14 mouse cellular contexts compared by ENCODE assay signal in genomic region chr10:61905308-61905707, GRCm38 (mm10).
DNase-seq lines count a peak whose midpoint lies in the region; ATAC-seq and TF ChIP-seq lines count a peak whose summit lies in the region.
"Had no signal": no experiment of that assay in that cellular context is flagged by ENCODE, and none has a peak within 500 bp of the region (broad histone marks: within the 10 kb centered on the region; RNA-seq: fewer than 3 reads in every experiment).

No protein-coding gene starts in this region.

- no peak overlapping the region for H3K4me2 ChIP-seq in heart, embryonic 13.5 days
- no peak overlapping the region for H3K4me2 ChIP-seq in kidney, embryonic 14.5 days (replicated peaks; ENCODE audit: low read depth, low read length)
- no peak overlapping the region for H3K4me2 ChIP-seq in lung, postnatal 0 days (replicated peaks; ENCODE audit: low read depth, low read length)
- no peak overlapping the region for H3K4me2 ChIP-seq in liver, embryonic 11.5 days
- H3K4me2 ChIP-seq: forebrain, embryonic 12.5 days; midbrain, embryonic 13.5 days; neural tube, embryonic 13.5 days had no signal

- H3K4me1 ChIP-seq in heart, embryonic 13.5 days, result peaks cover 22% of the 10 kb centered on the region
- H3K4me1 ChIP-seq in E14TG2a.4 (replicated peaks; ENCODE audit: low read depth, low read length), result peaks cover 61% of the 10 kb centered on the region
- peaks cover 10% of the 10 kb centered on the region for H3K4me1 ChIP-seq in kidney, embryonic 14.5 days (ENCODE audit: control insufficient read depth, insufficient read depth, low read length)
- H3K4me1 ChIP-seq in lung, postnatal 0 days (ENCODE audit: insufficient read depth, low read depth, low read length), result peaks cover 4% of the 10 kb centered on the region; the same call in 1 of the 2 replicates
- peaks cover 4% of the 10 kb centered on the region; the same call in 1 of the 2 replicates for H3K4me1 ChIP-seq in liver, embryonic 11.5 days (replicated peaks; ENCODE audit: control insufficient read depth, insufficient read depth, low read length)
- H3K4me1 ChIP-seq: forebrain, embryonic 12.5 days; midbrain, embryonic 13.5 days; neural tube, embryonic 13.5 days had no signal

- DNase-seq in heart, postnatal 25 days (ENCODE audit: low spot score), result no peak
- peak; percentile 85 for DNase-seq in lung, postnatal 0 days (ENCODE audit: low spot score)
- no peak for DNase-seq in liver, embryonic 11.5 days (ENCODE audit: low spot score)
- no peak for DNase-seq in gastrocnemius, adult 18-20 months (ENCODE audit: low spot score)
- no peak for DNase-seq in gastrocnemius, postnatal 10 days
- DNase-seq: right cerebral cortex, postnatal 14 days had no signal

- intact Hi-C loops in heart, postnatal 25 days (cut with DNase I), result no loop called here

- 39% methylated on average over 8 of the region's 8 CpGs for WGBS in heart, embryonic 13.5 days
- WGBS in kidney, embryonic 14.5 days, result 32% methylated on average over 8 of the region's 8 CpGs
- WGBS in lung, postnatal 0 days, result 46% methylated on average over 8 of the region's 8 CpGs
- WGBS in liver, embryonic 11.5 days, result 46% methylated on average over 8 of the region's 8 CpGs

- H3K36me3 ChIP-seq in heart, embryonic 13.5 days, result peaks cover 16% of the 10 kb centered on the region; the same call in 1 of the 2 replicates
- H3K36me3 ChIP-seq in E14TG2a.4 (ENCODE audit: insufficient read depth, low read length), result no peaks in the 10 kb centered on the region
- H3K36me3 ChIP-seq in kidney, embryonic 14.5 days (ENCODE audit: control insufficient read depth, insufficient read depth, low read length), result no peaks in the 10 kb centered on the region
- no peaks in the 10 kb centered on the region for H3K36me3 ChIP-seq in lung, postnatal 0 days (ENCODE audit: insufficient read depth, low read length)
- H3K36me3 ChIP-seq in liver, embryonic 11.5 days (ENCODE audit: control insufficient read depth, insufficient read depth, low read length), result no peaks in the 10 kb centered on the region
- H3K36me3 ChIP-seq: forebrain, embryonic 12.5 days; midbrain, embryonic 13.5 days; neural tube, embryonic 13.5 days had no signal

- H3K9me3 ChIP-seq in heart, embryonic 13.5 days, result peaks cover 6% of the 10 kb centered on the region; the same call in 1 of the 2 replicates
- H3K9me3 ChIP-seq in E14TG2a.4 (ENCODE audit: low read length), result peaks cover 12% of the 10 kb centered on the region
- no peaks in the 10 kb centered on the region for H3K9me3 ChIP-seq in kidney, embryonic 14.5 days (ENCODE audit: control insufficient read depth, low read length)
- H3K9me3 ChIP-seq in lung, postnatal 0 days (ENCODE audit: low read length), result no peaks in the 10 kb centered on the region
- H3K9me3 ChIP-seq in liver, embryonic 11.5 days (ENCODE audit: control insufficient read depth, low read length), result no peaks in the 10 kb centered on the region
- H3K9me3 ChIP-seq: forebrain, embryonic 12.5 days; midbrain, embryonic 13.5 days; neural tube, embryonic 13.5 days had no signal

- no peak for TF ChIP-seq EP300 in lung, postnatal 0 days (IDR thresholded peaks at IDR 0.05)

- ATAC-seq in heart, embryonic 13.5 days (ENCODE audit: extremely low read depth, insufficient number of reproducible peaks, low FRiP score, low TSS enrichment), result no peak
- ATAC-seq in kidney, embryonic 14.5 days (ENCODE audit: low FRiP score, low TSS enrichment), result peak; percentile 45; the same call in 1 of the 2 replicates
- ATAC-seq in lung, postnatal 0 days, result peak; percentile 81
- ATAC-seq in liver, embryonic 11.5 days (replicated peaks; ENCODE audit: low FRiP score), result no peak
- ATAC-seq: midbrain, embryonic 13.5 days had no signal

- H3K27ac ChIP-seq in heart, embryonic 13.5 days (replicated peaks), result peak overlapping the region; percentile 63
- no peak overlapping the region; the same call in 1 of the 2 replicates for H3K27ac ChIP-seq in kidney, embryonic 14.5 days (ENCODE audit: low read depth, low read length)
- peak overlapping the region; percentile 71 for H3K27ac ChIP-seq in lung, postnatal 0 days (ENCODE audit: low read length)
- H3K27ac ChIP-seq in liver, embryonic 11.5 days (ENCODE audit: low read depth, low read length), result no peak overlapping the region
- H3K27ac ChIP-seq: forebrain, embryonic 12.5 days; left cerebral cortex, adult 2 months; liver, embryonic 14.5 days; midbrain, embryonic 13.5 days; neural tube, embryonic 13.5 days had no signal

- TF ChIP-seq CTCF in E14TG2a.4 (conservative IDR thresholded peaks at IDR 0.05; ENCODE audit: low read length), result no peak
- TF ChIP-seq CTCF in lung, postnatal 0 days (IDR thresholded peaks at IDR 0.05), result no peak

- no peaks in the 10 kb centered on the region for H3K27me3 ChIP-seq in heart, embryonic 13.5 days (replicated peaks)
- H3K27me3 ChIP-seq in E14TG2a.4 (ENCODE audit: insufficient read depth, low read length), result peaks cover 28% of the 10 kb centered on the region
- no peaks in the 10 kb centered on the region for H3K27me3 ChIP-seq in kidney, embryonic 14.5 days (ENCODE audit: control insufficient read depth, insufficient read depth, low read length)
- no peaks in the 10 kb centered on the region for H3K27me3 ChIP-seq in lung, postnatal 0 days (replicated peaks; ENCODE audit: insufficient read depth, low read length)
- H3K27me3 ChIP-seq in liver, embryonic 11.5 days (replicated peaks; ENCODE audit: control insufficient read depth, insufficient read depth, low read length), result no peaks in the 10 kb centered on the region
- H3K27me3 ChIP-seq: forebrain, embryonic 12.5 days; midbrain, embryonic 13.5 days; neural tube, embryonic 13.5 days had no signal

- peak overlapping the region; percentile 6; the same call in 1 of the 2 replicates for H3K9ac ChIP-seq in heart, embryonic 13.5 days
- H3K9ac ChIP-seq in kidney, embryonic 14.5 days (ENCODE audit: low read depth, low read length), result no peak overlapping the region
- H3K9ac ChIP-seq in lung, postnatal 0 days (replicated peaks; ENCODE audit: low read depth), result no peak overlapping the region
- no peak overlapping the region for H3K9ac ChIP-seq in liver, embryonic 11.5 days (ENCODE audit: low read depth, low read length)
- H3K9ac ChIP-seq: forebrain, embryonic 12.5 days; liver, embryonic 14.5 days; midbrain, embryonic 13.5 days; neural tube, embryonic 13.5 days had no signal

- no peak overlapping the region for H3K4me3 ChIP-seq in heart, embryonic 13.5 days
- 0 out of 2 replicates have a peak overlapping the region, but pooled peaks have one; percentile 23 for H3K4me3 ChIP-seq in E14TG2a.4 (replicated peaks; ENCODE audit: low read length)
- H3K4me3 ChIP-seq in kidney, embryonic 14.5 days (ENCODE audit: low read length), result no peak overlapping the region
- H3K4me3 ChIP-seq in lung, postnatal 0 days (ENCODE audit: low read depth, low read length), result no peak overlapping the region
- no peak overlapping the region for H3K4me3 ChIP-seq in liver, embryonic 11.5 days (ENCODE audit: low read depth, low read length)
- H3K4me3 ChIP-seq: forebrain, embryonic 12.5 days; left cerebral cortex, adult 2 months; midbrain, embryonic 13.5 days; neural tube, embryonic 13.5 days had no signal

Comparison
In these comparisons a context has a peak if more than half of its experiments do, and no peak if none do; other contexts are left out.
1. ATAC-seq: peak in kidney, embryonic 14.5 days (single experiment) and lung, postnatal 0 days (single experiment); none in heart, embryonic 13.5 days (single experiment) and liver, embryonic 11.5 days (single experiment).
2. H3K27ac ChIP-seq: peak in heart, embryonic 13.5 days (single experiment) and lung, postnatal 0 days (single experiment); none in kidney, embryonic 14.5 days (single experiment) and liver, embryonic 11.5 days (single experiment).